Mouse (Mus musculus): ENCODE data around the gene Nos3.

GRCm38 (mm10) chr5:24351278-24351677 is 13.3 kb upstream of the Nos3 start, which contains the start of gene Kcnh2:
- TF ChIP-seq RAD21 (IDR thresholded peaks at IDR 0.05; ENCODE audit: low read depth, low read length) (no peak), POLR2A (IDR thresholded peaks at IDR 0.05; ENCODE audit: low read depth, low read length) (no peak), HCFC1 (IDR thresholded peaks at IDR 0.05; ENCODE audit: low read depth, low read length) (no peak), MAX (IDR thresholded peaks at IDR 0.05; ENCODE audit: low read length) (no peak), PAX5 (IDR thresholded peaks at IDR 0.05; ENCODE audit: low read length) (no peak), CTCF (conservative IDR thresholded peaks at IDR 0.05 in 1 of 2, IDR thresholded peaks at IDR 0.05 in 1 of 2; ENCODE audit: low read depth in 2 of 2, low read length in 2 of 2) (no peak), NELFE (IDR thresholded peaks at IDR 0.05; ENCODE audit: low read depth, low read length) (no peak), ELF1 (IDR thresholded peaks at IDR 0.05; ENCODE audit: low read depth, low read length) (no peak), EP300 (IDR thresholded peaks at IDR 0.05; ENCODE audit: low read length) (no peak)

Data from CH12.LX (cell line).